Mouse (Mus musculus) small intestine, adult 2 months (tissue): ENCODE data around the gene Ccdc6. TPM values are rescaled to one million over a fixed set of nuclear protein-coding genes. Genes with fewer than 3 reads are reported as not detected.
A peak's percentile ranks its signal among the peaks of the same experiment; 100 is the strongest.

Experiments
- H3K27ac ChIP-seq: fragments of 200-500 bp; 2 replicates; pipeline ENCODE4 v1.5.1; 2012; ENCODE audit warnings: low read depth, low read length, control low read depth, inconsistent platforms; ENCODE audit not compliant: insufficient read depth
- H3K27me3 ChIP-seq: fragments of 200-500 bp; 2 replicates; pipeline ENCODE4 v1.6.1; 2012; ENCODE audit warnings: mild to moderate bottlenecking, moderate library complexity, low read length, inconsistent platforms; ENCODE audit not compliant: control insufficient read depth, insufficient read depth
- H3K36me3 ChIP-seq: fragments of 200-500 bp; 2 replicates; pipeline ENCODE4 v1.6.1; 2012; ENCODE audit warnings: mild to moderate bottlenecking, low read length, control low read depth, inconsistent platforms; ENCODE audit not compliant: control insufficient read depth, insufficient read depth
- H3K4me1 ChIP-seq: fragments of 200-500 bp; 2 replicates; pipeline ENCODE4 v1.6.1; 2012; ENCODE audit warnings: low read length, inconsistent platforms, mixed read lengths; ENCODE audit not compliant: control insufficient read depth, insufficient read depth, insufficient read length
- H3K4me3 ChIP-seq: fragments of 200-500 bp; 2 replicates; pipeline ENCODE4 v1.5.1; 2012; ENCODE audit warnings: low read depth, mild to moderate bottlenecking, control low read depth, inconsistent platforms, low read length, moderate library complexity
- CTCF ChIP-seq: fragments of 200-500 bp; IDR thresholded peaks from 2 replicates; pipeline ENCODE4 v1.5.1; 2012; ENCODE audit warnings: low read depth, mild to moderate bottlenecking, control low read depth, inconsistent platforms, low read length, moderate library complexity, mixed read lengths; ENCODE audit not compliant: insufficient replicate concordance, insufficient read length; ENCODE audit errors: extremely low read depth
- POLR2A ChIP-seq: fragments of 200-500 bp; IDR thresholded peaks from 2 replicates; pipeline ENCODE4 v1.6.1; 2012; ENCODE audit warnings: low read depth, mild to moderate bottlenecking, control low read depth, inconsistent platforms, low read length, moderate library complexity
- WGBS: fragments of 180-500 bp; shearing (Covaris S2); methylation state at CpG from one replicate; pipeline ENCODE4 v1.1.7; 2018; 5-methylcytosine and 5-hydroxymethylcytosine counted together
- polyA plus RNA-seq: library from polyadenylated mRNA; depleted of rRNA; stranded (reverse); fragments of >200 nt; gene quantifications from 2 replicates; pipeline ENCODE4 v1.2.3, GENCODE M21; 2012

The Ccdc6 gene
- polyA plus RNA-seq, 1 experiment: 34.6 TPM

- no peak overlapping the region for H3K27ac ChIP-seq
- H3K4me3 ChIP-seq: no peak overlapping the region
- peaks cover 8% of the 10 kb centered on the region; the same call in 1 of the 2 replicates for H3K4me1 ChIP-seq
- no peak for TF ChIP-seq POLR2A
- TF ChIP-seq CTCF: no peak
- H3K36me3 ChIP-seq: no peaks in the 10 kb centered on the region
- WGBS: 63% methylated on average over 1 of the region's 1 CpGs
- no peaks in the 10 kb centered on the region for H3K27me3 ChIP-seq
These were observed 3.1 kb upstream of the Ccdc6 start for GRCm38 (mm10) chr10:70093782-70094181.

- Histone ChIP-seq H3K27me3 (no peaks in the 10 kb centered on the region), H3K36me3 (no peaks in the 10 kb centered on the region), H3K27ac (peak overlapping the region; percentile 95), H3K4me3 (peak overlapping the region; percentile 74), H3K4me1 (peaks cover 14% of the 10 kb centered on the region; the same call in 1 of the 2 replicates)
- under 1% methylated on average over 14 of the region's 14 CpGs for WGBS
- peak; percentile 73 for TF ChIP-seq POLR2A
- peak; percentile 27; the same call in 1 of the 2 replicates for TF ChIP-seq CTCF
These were observed 1.9 kb upstream of the Ccdc6 start for GRCm38 (mm10) chr10:70095031-70095470.

GRCm38 (mm10) chr10:70095506-70096270, 1.2 kb upstream of the Ccdc6 start:
- peaks cover 14% of the 10 kb centered on the region; the same call in 1 of the 2 replicates for H3K4me1 ChIP-seq
- no peaks in the 10 kb centered on the region for H3K36me3 ChIP-seq
- H3K4me3 ChIP-seq: peak overlapping the region; percentile 74
- TF ChIP-seq CTCF (no peak), POLR2A (no peak)
- WGBS: 5% methylated on average over 13 of the region's 13 CpGs
- no peaks in the 10 kb centered on the region for H3K27me3 ChIP-seq
- H3K27ac ChIP-seq: peak overlapping the region; percentile 95

- TF ChIP-seq CTCF (no peak), POLR2A (no peak)
- Histone ChIP-seq H3K4me3 (peak overlapping the region; percentile 98), H3K36me3 (no peaks in the 10 kb centered on the region), H3K27ac (0 out of 2 replicates have a peak overlapping the region, but pooled peaks have one; percentile 23), H3K4me1 (peaks cover 14% of the 10 kb centered on the region; the same call in 1 of the 2 replicates), H3K27me3 (no peaks in the 10 kb centered on the region)
- WGBS: 1% methylated on average over 55 of the region's 58 CpGs
These were observed 475 bp downstream of the Ccdc6 start for GRCm38 (mm10) chr10:70097291-70097901.

- no peaks in the 10 kb centered on the region for H3K27me3 ChIP-seq
- 2% methylated on average over 29 of the region's 29 CpGs for WGBS
- 0 out of 2 replicates have a peak overlapping the region, but pooled peaks have one; percentile 5 for H3K27ac ChIP-seq
- TF ChIP-seq CTCF (no peak), POLR2A (peak; percentile 15; the same call in 1 of the 2 replicates)
- peak overlapping the region; percentile 98 for H3K4me3 ChIP-seq
- H3K36me3 ChIP-seq: peaks cover under 1% of the 10 kb centered on the region; the same call in 1 of the 2 replicates
- peaks cover 14% of the 10 kb centered on the region; the same call in 1 of the 2 replicates for H3K4me1 ChIP-seq
These were observed 1.1 kb downstream of the Ccdc6 start for GRCm38 (mm10) chr10:70097911-70098569.

GRCm38 (mm10) chr10:70098626-70099025, 1.7 kb downstream of the Ccdc6 start:
- no peak overlapping the region for H3K27ac ChIP-seq
- H3K27me3 ChIP-seq: no peaks in the 10 kb centered on the region
- H3K36me3 ChIP-seq: peaks cover 4% of the 10 kb centered on the region; the same call in 1 of the 2 replicates
- H3K4me3 ChIP-seq: peak overlapping the region; percentile 98
- 50% methylated on average over 6 of the region's 6 CpGs for WGBS
- TF ChIP-seq POLR2A (no peak), CTCF (no peak)
- peaks cover 14% of the 10 kb centered on the region; the same call in 1 of the 2 replicates for H3K4me1 ChIP-seq
